Mouse (Mus musculus) heart, embryonic 10.5 days (tissue): ENCODE measurements at regions not wholly inside any gene's neighbourhood (a gene's known extent, or its start where the extent isn't known, plus 50 kb on each side); places are given as distances from the start of the nearest gene placed in this dataset.

ENCODE experiments used
- DNase-seq: peaks from one replicate; pipeline ENCODE4 v3.0.0-alpha.2; 2017; ENCODE audit warnings: low spot score
- H3K27ac ChIP-seq: fragments of 300-500 bp; sonication (generic); 2 replicates; pipeline ENCODE4 v1.5.1; 2016; ENCODE audit warnings: mild to moderate bottlenecking
- H3K27me3 ChIP-seq: fragments of 300-500 bp; sonication (generic); 2 replicates; pipeline ENCODE4 v1.6.1; 2016; ENCODE audit warnings: mild to moderate bottlenecking; ENCODE audit not compliant: poor library complexity, insufficient read depth, severe bottlenecking
- H3K36me3 ChIP-seq: fragments of 300-500 bp; sonication (generic); 2 replicates; pipeline ENCODE4 v1.6.1; 2016; ENCODE audit warnings: mild to moderate bottlenecking, moderate library complexity
- H3K4me1 ChIP-seq: fragments of 300-500 bp; sonication (generic); 2 replicates; pipeline ENCODE4 v1.6.1; 2016; ENCODE audit warnings: mild to moderate bottlenecking
- H3K4me3 ChIP-seq: fragments of 300-500 bp; sonication (generic); 2 replicates; pipeline ENCODE4 v1.5.1; 2016; ENCODE audit warnings: mild to moderate bottlenecking, moderate library complexity
- H3K9me3 ChIP-seq: fragments of 300-500 bp; sonication (generic); 2 replicates; pipeline ENCODE4 v1.6.1; 2016; ENCODE audit warnings: mild to moderate bottlenecking, moderate library complexity
- WGBS: fragments of 180-500 bp; shearing (Covaris S2); methylation state at CpG from one replicate; pipeline ENCODE4 v1.1.7; 2016; 5-methylcytosine and 5-hydroxymethylcytosine counted together

DNA sequence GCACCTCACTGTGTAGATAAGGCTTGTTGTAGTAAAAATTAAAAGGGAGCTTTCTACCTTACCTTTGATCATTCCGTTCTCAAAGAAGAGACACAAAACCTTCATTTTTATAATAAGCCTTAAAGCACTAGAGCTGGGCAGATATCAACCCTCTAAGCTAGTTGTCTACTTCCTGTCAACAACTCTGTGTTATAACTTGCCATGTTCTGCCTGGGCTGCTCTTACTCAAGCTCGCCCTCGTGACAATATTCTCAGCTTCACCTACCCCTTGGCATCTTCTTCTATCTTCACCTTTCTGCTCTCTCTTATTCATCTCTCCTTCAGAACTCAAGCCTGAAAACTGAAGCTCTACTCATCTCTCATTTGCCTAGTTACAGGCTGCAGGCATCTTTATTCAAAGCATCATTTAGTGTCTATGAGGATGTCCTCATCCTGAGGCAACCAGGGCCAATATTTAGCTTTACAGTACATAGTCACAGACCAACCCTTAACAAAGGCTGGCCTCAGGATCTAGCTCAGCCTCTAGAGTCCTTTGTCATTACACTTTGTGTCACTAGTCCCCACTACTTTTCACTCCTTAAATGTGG lies 375.2 kb upstream of the Trib2 start:
- Histone ChIP-seq H3K27me3 (no peaks in the 10 kb centered on the region), H3K9me3 (no peaks in the 10 kb centered on the region), H3K4me3 (no peak overlapping the region), H3K36me3 (no peaks in the 10 kb centered on the region), H3K4me1 (0 out of 2 replicates have a peak, but pooled peaks cover 3% of the 10 kb centered on the region), H3K27ac (no peak overlapping the region)
- WGBS: 79% methylated on average over 3 of the region's 3 CpGs
- DNase-seq: no peak

DNA sequence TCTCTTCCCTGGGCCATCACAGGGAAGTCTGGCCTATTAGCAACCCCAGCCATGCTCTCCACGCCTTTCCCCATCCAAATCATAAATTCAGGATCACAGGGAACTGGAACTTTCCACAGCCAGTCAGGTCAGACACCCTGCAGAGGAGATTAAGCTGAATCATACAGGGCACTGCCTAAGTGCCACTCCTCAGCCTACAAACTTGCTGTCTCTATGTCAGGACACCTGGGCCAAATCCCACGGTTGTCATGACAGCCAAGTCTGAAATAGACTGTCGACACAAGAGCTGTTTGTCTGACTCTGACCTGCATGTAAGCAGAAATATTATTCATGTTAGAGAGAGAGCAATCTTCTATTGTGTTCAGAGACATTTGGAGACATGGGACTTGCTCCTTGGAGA lies 374.0 kb upstream of the Trib2 start:
- WGBS: 47% methylated on average over 3 of the region's 3 CpGs
- no peaks in the 10 kb centered on the region for H3K27me3 ChIP-seq

DNA sequence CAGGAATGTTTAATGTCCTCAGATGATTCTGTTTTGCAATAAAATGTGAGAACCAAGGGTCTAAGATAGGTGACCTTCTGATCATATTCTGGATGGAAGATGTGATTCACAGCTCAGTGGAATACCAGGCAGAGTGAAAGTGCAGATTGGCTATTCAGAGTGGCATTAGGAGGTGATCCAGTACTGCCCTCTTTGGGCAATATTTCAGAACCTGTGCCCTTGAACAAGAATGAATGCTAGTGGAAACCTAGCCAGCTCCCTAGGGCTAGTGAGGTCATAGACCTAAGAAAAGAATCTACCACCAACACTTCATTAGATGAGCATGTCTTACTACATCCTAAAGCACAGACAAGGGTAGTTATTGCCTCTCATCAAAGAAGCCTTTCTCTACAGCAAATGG lies 372.7 kb upstream of the Trib2 start:
- H3K4me3 ChIP-seq: no peak overlapping the region
- H3K27me3 ChIP-seq: no peaks in the 10 kb centered on the region
- no peak for DNase-seq
- no peak overlapping the region for H3K27ac ChIP-seq
- no peaks in the 10 kb centered on the region for H3K36me3 ChIP-seq
- H3K4me1 ChIP-seq: peaks cover 25% of the 10 kb centered on the region
- no peaks in the 10 kb centered on the region for H3K9me3 ChIP-seq

More for the DNA sequence above, 374.0 kb upstream of the Trib2 start:
- Histone ChIP-seq H3K36me3 (no peaks in the 10 kb centered on the region), H3K4me3 (no peak overlapping the region), H3K4me1 (peaks cover 14% of the 10 kb centered on the region), H3K9me3 (no peaks in the 10 kb centered on the region), H3K27ac (no peak overlapping the region)
- DNase-seq: no peak

DNA sequence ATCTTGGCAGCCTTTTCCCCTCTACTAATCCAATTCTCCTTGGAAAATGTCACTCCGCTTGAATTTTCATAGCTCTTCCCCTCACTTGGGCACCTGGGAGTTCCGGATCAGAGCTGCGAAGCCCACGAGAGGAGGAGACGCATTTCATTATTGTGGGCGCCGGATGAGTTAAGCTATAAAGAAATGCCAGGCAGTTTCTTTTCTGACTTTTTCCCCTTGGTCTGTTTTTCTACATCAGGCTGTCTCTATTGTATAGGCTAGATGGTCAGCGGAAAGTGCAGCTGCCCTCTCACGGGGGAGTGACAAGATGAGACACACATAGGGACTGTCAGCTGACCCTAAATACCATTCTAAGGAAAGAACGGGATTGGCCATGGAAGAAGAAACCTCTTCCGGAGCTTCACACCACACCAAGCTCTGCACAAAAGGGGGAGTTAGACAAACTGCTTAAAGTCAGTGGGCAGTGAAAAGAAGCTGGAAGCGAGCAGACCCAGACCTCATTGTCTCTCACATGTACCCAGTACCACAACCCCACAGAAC lies 369.3 kb upstream of the Trib2 start:
- Histone ChIP-seq H3K4me3 (0 out of 2 replicates have a peak overlapping the region, but pooled peaks have one; percentile 6), H3K9me3 (no peaks in the 10 kb centered on the region), H3K4me1 (peaks cover 42% of the 10 kb centered on the region), H3K27ac (peak overlapping the region; percentile 69), H3K27me3 (no peaks in the 10 kb centered on the region), H3K36me3 (no peaks in the 10 kb centered on the region)
- DNase-seq: no peak
- 42% methylated on average over 12 of the region's 12 CpGs for WGBS

- DNase-seq: peak; percentile 86
- H3K4me3 ChIP-seq: peak overlapping the region; percentile 6; the same call in 1 of the 2 replicates
- no peaks in the 10 kb centered on the region for H3K27me3 ChIP-seq
- 15% methylated on average over 14 of the region's 14 CpGs for WGBS
- no peaks in the 10 kb centered on the region for H3K36me3 ChIP-seq
- H3K9me3 ChIP-seq: no peaks in the 10 kb centered on the region
- peak overlapping the region; percentile 69 for H3K27ac ChIP-seq
- peaks cover 42% of the 10 kb centered on the region for H3K4me1 ChIP-seq
These were observed 368.8 kb upstream of the Trib2 start for GRCm38 (mm10) chr12:16185431-16185923.

GRCm38 (mm10) chr12:16183055-16183454 lies 366.3 kb upstream of the Trib2 start:
- H3K4me3 ChIP-seq: no peak overlapping the region
- WGBS: 53% methylated on average over 4 of the region's 4 CpGs
- H3K27ac ChIP-seq: peak overlapping the region; percentile 13; the same call in 1 of the 2 replicates
- no peaks in the 10 kb centered on the region for H3K9me3 ChIP-seq
- H3K36me3 ChIP-seq: no peaks in the 10 kb centered on the region
- DNase-seq: no peak
- no peaks in the 10 kb centered on the region for H3K27me3 ChIP-seq
- peaks cover 42% of the 10 kb centered on the region for H3K4me1 ChIP-seq

DNA sequence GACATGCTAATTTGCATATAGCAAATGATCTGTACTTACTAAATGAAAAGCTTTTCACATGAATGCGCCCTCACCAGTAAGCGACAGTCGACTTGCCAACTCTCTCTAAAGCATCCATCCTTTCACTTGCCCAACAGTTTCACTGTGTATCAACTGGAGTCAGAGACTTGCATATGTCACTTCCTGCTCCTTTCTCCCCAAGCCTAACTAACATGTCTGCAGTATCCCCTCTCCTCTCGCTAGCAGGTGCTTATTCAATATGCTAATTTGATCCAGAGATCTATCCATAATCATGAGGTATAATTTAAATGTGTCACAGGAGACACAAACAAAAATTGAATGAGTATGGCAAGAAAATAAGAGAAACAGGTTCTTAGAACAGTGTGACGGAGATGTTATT lies 364.9 kb upstream of the Trib2 start:
- no peak overlapping the region for H3K4me3 ChIP-seq
- DNase-seq: no peak
- H3K36me3 ChIP-seq: no peaks in the 10 kb centered on the region
- peaks cover 36% of the 10 kb centered on the region for H3K4me1 ChIP-seq
- no peak overlapping the region for H3K27ac ChIP-seq
- H3K9me3 ChIP-seq: no peaks in the 10 kb centered on the region
- WGBS: 90% methylated on average over 5 of the region's 5 CpGs
- no peaks in the 10 kb centered on the region for H3K27me3 ChIP-seq

- WGBS: 69% methylated on average over 2 of the region's 2 CpGs
- Histone ChIP-seq H3K4me1 (peaks cover 20% of the 10 kb centered on the region; the same call in 1 of the 2 replicates), H3K4me3 (no peak overlapping the region), H3K27me3 (no peaks in the 10 kb centered on the region), H3K36me3 (no peaks in the 10 kb centered on the region), H3K9me3 (no peaks in the 10 kb centered on the region), H3K27ac (no peak overlapping the region)
- no peak for DNase-seq
These were observed 363.2 kb upstream of the Trib2 start for GRCm38 (mm10) chr12:16179897-16180296.

DNA sequence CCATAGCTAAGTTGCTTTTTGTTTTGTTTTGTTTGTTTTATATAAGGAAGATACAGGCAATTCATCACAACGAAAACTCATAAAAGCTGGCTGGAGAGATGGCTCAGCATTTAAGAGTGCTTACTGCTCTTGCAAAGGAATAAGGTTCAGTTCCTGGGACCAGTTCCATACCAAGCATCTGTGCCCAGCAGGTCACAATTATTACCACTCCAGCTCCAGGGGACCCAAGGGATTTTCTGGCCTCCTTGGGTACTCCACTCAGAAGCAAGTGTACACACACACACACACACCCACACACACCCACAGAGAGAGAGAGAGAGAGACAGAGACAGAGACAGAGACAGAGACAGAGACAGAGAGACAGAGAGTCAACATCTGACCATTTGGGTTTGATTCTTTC lies 359.6 kb upstream of the Trib2 start:
- 86% methylated on average over 1 of the region's 1 CpGs for WGBS
- Histone ChIP-seq H3K9me3 (no peaks in the 10 kb centered on the region), H3K36me3 (no peaks in the 10 kb centered on the region), H3K27ac (no peak overlapping the region), H3K4me3 (no peak overlapping the region), H3K27me3 (no peaks in the 10 kb centered on the region), H3K4me1 (no peaks in the 10 kb centered on the region)
- DNase-seq: no peak

DNA sequence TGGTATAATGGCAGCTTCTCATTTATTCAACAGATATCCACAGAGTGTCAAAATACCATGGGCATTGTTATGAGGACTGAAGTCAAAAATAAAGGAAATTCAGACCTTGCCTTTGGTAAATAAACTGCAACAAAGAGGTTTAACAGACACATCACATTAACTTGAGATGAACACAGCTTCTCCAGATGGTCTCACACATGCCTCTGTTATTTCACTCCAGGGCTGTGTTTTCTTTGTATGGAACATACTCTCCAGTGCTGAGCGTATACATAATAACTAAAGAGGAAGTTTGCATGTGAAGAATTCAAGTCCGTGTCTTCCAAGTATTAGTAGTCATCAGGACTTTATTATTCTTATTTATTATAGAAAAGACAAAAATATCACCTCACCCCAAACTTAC lies 355.5 kb upstream of the Trib2 start:
- no peaks in the 10 kb centered on the region for H3K27me3 ChIP-seq
- no peaks in the 10 kb centered on the region for H3K36me3 ChIP-seq
- H3K27ac ChIP-seq: no peak overlapping the region
- no peak for DNase-seq
- 93% methylated on average over 2 of the region's 2 CpGs for WGBS
- no peaks in the 10 kb centered on the region for H3K4me1 ChIP-seq
- no peak overlapping the region for H3K4me3 ChIP-seq
- H3K9me3 ChIP-seq: no peaks in the 10 kb centered on the region

GRCm38 (mm10) chr12:16171636-16172035 lies 354.9 kb upstream of the Trib2 start:
- Histone ChIP-seq H3K27me3 (no peaks in the 10 kb centered on the region), H3K9me3 (no peaks in the 10 kb centered on the region), H3K36me3 (no peaks in the 10 kb centered on the region), H3K27ac (no peak overlapping the region), H3K4me3 (no peak overlapping the region), H3K4me1 (no peaks in the 10 kb centered on the region)
- no peak for DNase-seq
- WGBS: 41% methylated on average over 5 of the region's 5 CpGs

DNA sequence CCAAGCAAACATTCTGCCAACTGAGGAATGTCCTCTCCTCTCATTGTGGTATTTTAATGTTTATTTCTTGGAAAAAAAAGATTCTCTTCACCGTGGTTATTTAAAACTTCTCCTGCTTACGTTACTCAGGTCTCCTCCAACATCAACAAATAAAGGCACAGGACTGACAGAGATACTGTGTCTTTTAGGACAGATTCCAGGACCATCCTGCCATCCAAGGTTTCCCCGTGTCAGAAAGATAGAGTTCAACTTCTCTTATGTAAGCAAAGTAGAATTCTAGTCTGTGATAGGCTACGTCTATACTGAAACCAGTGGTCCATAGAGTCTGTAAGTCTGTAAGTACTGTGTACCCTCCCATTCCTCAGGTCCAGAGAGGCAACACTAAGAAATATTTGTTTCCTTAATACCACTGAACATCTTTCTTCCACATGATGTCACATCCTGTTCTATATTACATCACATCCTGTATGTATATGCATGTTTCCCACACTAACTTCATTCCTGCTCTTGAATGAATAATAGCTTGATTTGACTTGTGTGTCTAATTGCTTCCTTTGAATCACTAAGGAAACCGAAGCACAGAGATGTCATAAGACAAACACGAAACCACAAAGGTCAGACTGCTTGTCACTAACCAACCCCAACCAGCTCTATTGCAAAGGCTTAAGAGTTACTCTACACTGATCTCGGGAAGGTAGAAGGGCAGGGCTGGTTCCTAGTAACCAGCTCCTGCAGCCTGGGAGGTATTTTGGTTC lies 353.2 kb upstream of the Trib2 start:
- 72% methylated on average over 7 of the region's 7 CpGs for WGBS
- no peaks in the 10 kb centered on the region for H3K36me3 ChIP-seq
- H3K27ac ChIP-seq: no peak overlapping the region
- no peaks in the 10 kb centered on the region for H3K9me3 ChIP-seq
- no peak overlapping the region for H3K4me3 ChIP-seq
- H3K4me1 ChIP-seq: no peaks in the 10 kb centered on the region
- DNase-seq: no peak
- H3K27me3 ChIP-seq: no peaks in the 10 kb centered on the region

GRCm38 (mm10) chr12:16167793-16168343 lies 351.1 kb upstream of the Trib2 start:
- 64% methylated on average over 7 of the region's 7 CpGs for WGBS
- DNase-seq: no peak
- Histone ChIP-seq H3K27me3 (no peaks in the 10 kb centered on the region), H3K9me3 (no peaks in the 10 kb centered on the region), H3K27ac (no peak overlapping the region), H3K4me3 (no peak overlapping the region), H3K4me1 (no peaks in the 10 kb centered on the region), H3K36me3 (no peaks in the 10 kb centered on the region)
